Mouse (Mus musculus) erythroblast, embryonic 14.5 days (primary cell): ENCODE measurements at regions not wholly inside any gene's neighbourhood (a gene's known extent, or its start where the extent isn't known, plus 50 kb on each side); places are given as distances from the start of the nearest gene placed in this dataset.

Experiments
- GATA1 ChIP-seq: IDR thresholded peaks from 2 replicates; pipeline ENCODE4 v1.6.1; 2012; ENCODE audit warnings: low read length, inconsistent platforms, mixed read lengths
- TAL1 ChIP-seq: IDR thresholded peaks from 3 replicates; pipeline ENCODE4 v1.6.1; 2012; ENCODE audit warnings: low read length, inconsistent platforms, mixed read lengths

DNA sequence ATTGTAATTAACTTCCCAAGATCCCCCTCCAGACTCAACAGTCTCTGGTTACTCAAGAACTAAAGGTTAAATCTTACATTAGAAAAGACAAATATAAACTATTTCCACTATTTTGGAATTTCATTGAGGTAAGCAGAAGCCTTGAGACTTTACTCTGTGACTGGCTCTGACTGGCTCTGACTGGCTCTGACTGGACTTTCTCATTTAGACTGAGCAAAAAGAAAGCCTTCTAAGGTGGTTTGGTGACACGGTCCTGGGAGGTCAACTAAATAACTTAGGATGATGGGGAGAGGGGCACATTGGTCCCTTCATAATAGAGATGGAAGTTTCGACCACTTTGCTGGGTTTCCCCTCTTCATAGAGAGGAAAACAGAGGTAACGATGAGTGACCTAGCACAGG is 243.3 kb upstream of the Nfe2l3 start:
- TF ChIP-seq TAL1 (no peak), GATA1 (no peak)
